Mouse (Mus musculus): ENCODE measurements around the gene Cdkl3.
A peak's percentile ranks its signal among the peaks of the same experiment; 100 is the strongest.

The Cdkl3 gene

GRCm38 (mm10) chr11:52003772-52004528 is at the start of gene Cdkl3:
Gene Cdkl3, plus strand, starts transcription at chr11:52004221.
- DNase-seq (ENCODE audit: low read depth, low spot score), result peak; percentile 99

GRCm38 (mm10) chr11:51956112-51956511 is 47.9 kb upstream of the Cdkl3 start:
- DNase-seq (ENCODE audit: low read depth, low spot score), result no peak

DNA sequence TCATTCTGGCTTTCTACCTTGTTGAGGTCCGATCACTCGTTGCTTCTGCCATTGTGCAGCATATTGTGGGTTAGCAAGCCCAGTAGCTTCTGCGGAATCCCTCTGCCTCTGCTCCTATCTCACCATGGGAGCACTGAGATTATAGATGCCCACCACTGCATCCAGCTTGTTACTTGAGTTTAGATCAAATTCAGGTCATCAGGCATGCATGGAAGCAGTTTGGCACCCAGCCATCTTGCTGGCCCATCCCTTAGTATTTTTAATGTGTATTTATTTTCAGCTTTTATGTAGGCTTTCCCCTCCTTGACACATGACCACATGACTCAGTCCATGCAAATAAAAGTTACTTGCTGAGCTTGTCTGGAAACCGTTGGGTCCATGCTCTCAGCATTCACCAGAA is 46.3 kb upstream of the Cdkl3 start:
- DNase-seq (ENCODE audit: low read depth, low spot score), result no peak

DNA sequence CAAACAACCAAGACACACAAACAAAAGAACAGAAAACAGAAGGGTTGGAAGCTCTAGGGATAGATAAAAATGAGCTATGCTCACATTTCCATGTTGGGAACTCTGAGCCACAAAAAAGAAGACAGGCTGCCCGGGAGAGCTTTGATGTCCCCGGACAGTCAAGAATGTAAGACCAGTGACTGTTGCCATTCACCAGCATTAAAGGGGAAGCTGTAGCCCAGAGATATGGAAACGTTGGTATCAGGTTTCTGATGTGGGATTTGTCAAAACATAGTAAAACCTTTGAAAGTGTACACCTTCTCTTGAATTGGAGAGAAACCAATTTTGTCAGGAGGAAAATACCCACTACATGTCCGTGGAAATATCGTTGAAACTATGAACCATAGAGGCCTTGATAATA is 44.5 kb upstream of the Cdkl3 start:
- DNase-seq (ENCODE audit: low read depth, low spot score), result no peak

DNA sequence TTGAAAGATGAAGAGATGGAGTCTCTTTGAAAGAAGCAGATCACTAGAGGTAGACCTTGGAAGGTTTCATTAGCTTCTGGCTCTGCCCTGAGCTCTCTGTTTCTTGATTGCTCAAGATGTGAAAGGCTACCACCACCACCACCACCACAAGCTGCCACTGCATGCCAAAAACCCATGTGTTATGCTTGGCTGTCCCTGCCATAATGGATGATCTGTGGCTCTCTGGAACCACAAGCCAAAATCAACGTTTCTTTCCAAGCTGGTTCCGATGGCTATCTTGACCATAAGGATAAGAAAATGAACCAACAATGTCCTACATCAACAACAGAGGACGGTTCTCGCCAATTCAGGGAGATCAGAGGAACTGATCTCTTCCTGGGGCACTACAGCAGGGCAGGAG is 44.0 kb upstream of the Cdkl3 start:
- DNase-seq (ENCODE audit: low read depth, low spot score), result no peak

- peak; percentile 48 for DNase-seq (ENCODE audit: low read depth, low spot score)
Observed at GRCm38 (mm10) chr11:51960967-51961471, 43.0 kb upstream of the Cdkl3 start.

DNA sequence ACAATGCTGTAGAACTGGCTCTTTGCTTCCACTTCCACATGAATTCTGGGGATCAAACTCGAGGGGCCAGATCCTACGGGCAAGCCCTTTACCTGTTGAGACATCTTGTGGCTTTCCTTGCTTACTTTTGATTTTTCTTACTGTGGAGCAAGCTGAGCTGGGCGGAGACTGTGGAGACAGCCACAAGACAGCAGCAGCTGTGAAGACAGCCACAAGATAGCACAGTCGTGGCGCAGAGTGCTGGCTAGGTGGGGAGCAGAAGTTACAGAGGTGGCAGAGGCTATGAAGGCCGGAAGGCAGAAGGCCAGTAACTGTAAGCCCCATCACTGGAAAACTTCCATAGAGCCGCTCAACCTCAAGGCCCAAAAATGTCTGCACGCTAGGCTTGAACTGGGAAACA is 42.3 kb upstream of the Cdkl3 start:
- no peak for DNase-seq (ENCODE audit: low read depth, low spot score)

- no peak for DNase-seq (ENCODE audit: low read depth, low spot score)
Observed at GRCm38 (mm10) chr11:51962277-51962676, 41.7 kb upstream of the Cdkl3 start.

GRCm38 (mm10) chr11:51966651-51967050 is 37.4 kb upstream of the Cdkl3 start:
- no peak for DNase-seq (ENCODE audit: low read depth, low spot score)

DNA sequence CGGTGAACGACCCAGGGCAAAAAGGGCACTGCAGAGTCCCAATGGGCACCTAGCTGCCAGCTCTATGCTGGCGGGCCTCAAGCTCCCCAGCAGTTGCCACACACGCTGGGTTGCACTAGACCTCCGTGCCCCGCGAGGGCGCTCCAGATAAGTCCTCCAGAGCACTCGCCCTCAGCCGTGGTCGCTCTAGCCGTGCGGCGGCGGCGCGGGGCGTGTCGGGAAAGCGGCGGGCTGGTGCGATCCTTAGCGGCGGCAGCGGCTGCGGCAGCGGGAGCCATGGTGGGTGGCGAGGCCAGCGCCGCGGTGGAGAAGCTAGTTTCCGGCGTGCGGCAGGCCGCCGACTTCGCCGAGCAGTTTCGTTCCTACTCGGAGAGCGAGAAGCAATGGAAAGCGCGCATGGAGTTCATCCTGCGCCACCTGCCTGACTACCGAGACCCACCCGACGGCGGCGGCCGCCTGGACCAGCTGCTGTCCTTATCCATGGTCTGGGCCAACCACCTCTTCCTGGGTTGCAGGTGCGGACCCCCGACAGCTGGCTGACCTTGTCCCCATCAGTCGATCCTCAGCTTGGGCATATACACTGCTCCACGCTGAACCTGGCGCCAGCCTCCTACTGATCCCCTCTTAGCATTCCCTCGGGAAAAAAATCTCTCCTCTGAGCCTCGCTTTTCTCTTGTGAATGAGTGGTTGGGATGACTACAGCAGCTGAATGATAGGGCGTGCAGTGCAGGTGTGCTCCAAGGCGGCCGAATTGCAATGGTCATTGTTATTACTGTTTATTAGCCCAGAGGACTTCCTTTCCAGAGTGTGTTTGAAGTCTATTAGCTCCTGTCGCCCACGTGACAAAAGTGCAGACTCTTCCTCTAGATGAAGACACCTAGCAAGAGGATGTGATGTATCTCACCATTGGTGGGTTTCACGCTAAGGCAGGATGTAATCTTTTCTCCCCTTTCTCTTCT is 36.3 kb upstream of the Cdkl3 start, which contains the start of gene Cdkn2aipnl:
Gene Cdkn2aipnl (plus strand): TSS at position 219 of the 959 bp plus-strand sequence.
- peak; percentile 97 for DNase-seq (ENCODE audit: low read depth, low spot score)

DNA sequence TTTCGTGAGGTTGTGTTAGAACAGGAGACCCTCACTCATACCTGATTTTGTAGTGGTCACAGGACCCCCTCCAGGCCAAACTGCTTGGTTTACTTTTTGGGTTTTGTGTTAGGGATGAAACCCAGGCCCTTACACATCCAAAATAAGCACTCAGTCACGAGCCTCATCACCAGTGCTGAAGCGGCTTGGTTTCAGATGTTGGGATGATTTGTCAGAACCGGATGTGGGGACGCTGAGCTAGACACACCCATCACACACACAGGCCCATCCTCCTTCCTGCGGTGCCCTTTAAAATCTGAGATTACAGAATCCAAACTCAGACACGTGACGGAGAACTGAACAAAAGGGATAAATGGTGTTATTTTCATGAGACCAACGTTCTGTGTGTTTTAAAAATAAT is 35.1 kb upstream of the Cdkl3 start:
- DNase-seq (ENCODE audit: low read depth, low spot score), result peak; percentile 43

DNA sequence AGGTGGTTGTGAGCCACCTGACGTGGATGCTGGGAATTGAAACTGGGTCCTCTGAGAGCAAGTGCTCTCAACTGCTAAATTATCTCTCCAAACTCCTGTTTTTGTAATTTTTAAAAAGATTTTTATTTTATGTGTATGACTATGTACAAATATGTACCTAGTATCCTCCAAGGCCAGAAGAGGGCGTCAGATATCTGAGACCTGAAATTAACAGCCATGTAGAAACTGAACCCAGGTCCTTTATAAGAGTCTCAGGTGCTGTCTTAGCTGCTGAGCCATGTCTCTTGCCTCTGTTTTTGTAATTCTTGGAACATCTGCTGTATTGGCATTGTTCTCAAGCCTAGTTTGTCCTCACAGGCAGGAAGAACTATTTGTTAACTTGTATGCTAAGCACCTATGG is 34.5 kb upstream of the Cdkl3 start:
- peak; percentile 30 for DNase-seq (ENCODE audit: low read depth, low spot score)

DNA sequence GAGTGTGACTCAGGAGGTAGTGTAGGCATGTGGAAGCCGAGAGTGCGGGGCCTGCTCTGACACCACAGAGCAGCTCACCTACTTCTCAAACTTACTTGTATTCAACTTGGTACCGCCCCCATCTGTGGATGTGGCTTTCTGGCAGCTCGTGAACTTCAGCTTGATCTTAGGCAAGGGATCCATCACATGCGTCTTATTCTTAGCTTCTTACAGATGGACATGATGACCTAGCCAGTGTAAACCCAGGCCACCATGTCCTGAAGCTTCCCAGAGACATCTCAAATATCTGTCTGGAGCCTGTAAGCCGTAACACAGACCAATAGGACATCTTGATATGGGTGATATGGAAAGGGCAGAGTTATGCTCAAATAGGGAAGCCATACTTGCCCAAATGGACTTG is 32.4 kb upstream of the Cdkl3 start:
- DNase-seq (ENCODE audit: low read depth, low spot score), result no peak

- peak; percentile 86 for DNase-seq (ENCODE audit: low read depth, low spot score)
Observed at GRCm38 (mm10) chr11:51999611-52000289, 4.3 kb upstream of the Cdkl3 start.

DNA sequence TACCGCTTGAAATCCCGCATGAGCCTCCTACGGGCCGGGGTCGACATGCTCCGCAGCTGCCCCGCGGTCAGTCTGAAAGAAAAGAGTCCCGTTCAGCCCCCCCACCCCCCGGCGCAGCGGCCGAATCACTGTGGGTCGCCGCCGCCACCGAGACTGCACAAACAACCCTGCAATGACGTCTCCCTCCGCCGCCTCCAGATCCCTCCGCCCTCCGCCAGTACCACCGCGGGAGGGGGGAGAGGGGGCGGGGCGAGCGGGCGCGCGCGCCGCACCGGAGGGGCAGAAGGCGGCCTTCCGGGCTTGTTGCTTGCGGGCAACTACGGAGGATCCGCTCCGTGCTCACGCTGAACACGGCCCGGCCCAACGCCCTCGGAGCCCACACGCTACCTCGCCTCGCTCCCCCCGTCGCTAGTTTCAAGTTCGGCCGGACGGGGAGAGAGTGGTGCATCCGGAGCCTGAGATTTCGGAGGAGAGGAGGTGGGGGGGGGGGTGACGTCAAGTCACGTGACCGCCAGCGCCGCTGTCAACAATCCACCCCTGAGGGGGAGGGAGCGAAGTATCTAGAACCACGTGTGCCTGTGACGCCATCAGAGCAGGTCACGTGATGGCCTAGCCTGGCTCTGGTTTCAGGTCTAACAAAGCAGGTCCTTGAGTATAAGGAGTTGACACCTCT is 3.6 kb upstream of the Cdkl3 start, which contains the start of gene Ube2b:
Gene Ube2b (minus strand): TSS at position 473 of the 673 bp plus-strand sequence.
- peak; percentile 99 for DNase-seq (ENCODE audit: low read depth, low spot score)

GRCm38 (mm10) chr11:52001341-52001740 is 2.7 kb upstream of the Cdkl3 start:
- peak; percentile 8 for DNase-seq (ENCODE audit: low read depth, low spot score)

DNA sequence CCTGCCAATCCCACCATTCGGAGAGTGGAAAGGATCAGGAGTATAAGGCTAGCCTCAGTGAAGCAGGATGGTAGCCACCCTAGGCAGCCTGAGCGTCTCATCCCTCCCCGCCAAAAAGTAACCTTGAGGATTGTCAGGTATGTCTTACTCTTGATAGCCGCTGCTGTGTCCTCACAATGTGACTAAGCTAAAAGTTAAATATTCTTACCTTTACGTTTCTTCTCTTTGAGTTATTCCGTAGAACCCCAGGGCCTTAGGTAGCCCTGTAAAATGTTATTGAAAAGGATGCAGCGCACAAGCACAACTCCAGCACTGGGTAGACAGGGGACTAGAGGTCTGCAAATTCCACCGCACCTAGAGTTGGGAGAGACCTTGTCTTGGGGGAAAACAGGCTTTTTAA is 2.2 kb upstream of the Cdkl3 start:
- no peak for DNase-seq (ENCODE audit: low read depth, low spot score)

DNA sequence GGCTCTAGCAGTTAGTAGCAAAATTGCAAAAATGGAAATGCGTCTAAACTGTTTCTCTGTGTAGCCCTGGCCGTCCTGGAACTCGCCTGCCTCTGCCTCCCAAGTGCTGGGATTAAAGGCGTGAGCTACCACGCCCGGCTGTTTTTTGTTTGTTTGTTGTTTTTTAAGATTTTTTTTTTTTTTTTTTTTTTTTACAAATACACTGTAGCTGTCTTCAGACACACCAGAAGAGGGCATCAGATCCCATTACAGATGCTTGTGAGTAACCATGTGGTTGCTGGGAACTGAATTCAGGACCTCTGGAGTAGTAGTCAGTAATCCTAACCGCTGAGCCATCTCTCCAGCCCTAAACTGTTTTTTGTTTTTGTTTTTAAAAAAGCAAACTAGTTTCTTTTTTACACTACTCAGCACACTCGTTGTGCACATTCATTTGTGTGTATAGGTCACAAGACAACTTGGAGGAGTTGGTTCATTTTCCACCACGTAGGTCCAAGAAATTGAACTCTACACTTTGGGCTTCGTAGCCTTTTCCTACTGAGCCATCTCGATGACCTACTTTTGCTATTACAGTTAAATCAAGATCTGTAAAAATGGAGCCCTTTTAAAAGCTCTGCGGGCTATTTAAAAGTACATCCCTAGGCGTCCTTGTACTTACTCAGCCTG is 1.0 kb upstream of the Cdkl3 start:
- peak; percentile 21 for DNase-seq (ENCODE audit: low read depth, low spot score)

DNA sequence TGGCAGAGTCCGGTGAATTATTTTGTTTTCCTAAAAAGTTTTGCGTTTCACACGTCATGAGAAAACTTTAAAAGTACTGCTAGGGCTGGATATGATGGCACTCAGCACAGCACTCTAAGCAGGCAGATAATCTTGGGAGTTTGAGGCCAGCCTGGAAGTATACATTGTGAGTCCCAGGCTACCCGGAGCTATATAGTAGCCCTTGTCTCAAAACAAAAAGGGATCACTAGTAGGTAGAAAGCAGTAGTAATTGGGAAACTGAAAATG is 583 bp upstream of the Cdkl3 start:
- DNase-seq (ENCODE audit: low read depth, low spot score), result no peak

DNA sequence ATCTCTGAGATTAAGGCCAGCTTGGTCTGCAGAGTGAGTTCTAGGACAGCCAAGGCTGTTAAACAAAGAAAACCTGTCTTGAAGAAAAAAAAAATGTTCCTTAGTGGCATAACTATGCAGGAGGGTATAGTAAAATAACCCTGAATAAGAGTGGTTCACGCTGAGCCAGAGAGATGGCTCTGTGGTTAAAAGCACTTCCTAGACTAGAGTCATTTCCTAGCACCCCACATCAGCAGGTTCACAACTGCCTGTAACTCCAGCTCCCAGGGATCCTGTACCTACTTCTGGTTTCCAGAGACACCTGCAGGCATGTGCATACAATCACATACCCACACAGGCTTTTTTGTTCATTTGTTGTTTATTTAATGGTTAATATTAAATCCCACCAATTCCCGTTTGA is 1.6 kb downstream of the Cdkl3 start:
- no peak for DNase-seq (ENCODE audit: low read depth, low spot score)

GRCm38 (mm10) chr11:52011011-52011410 is 7.0 kb downstream of the Cdkl3 start:
- no peak for DNase-seq (ENCODE audit: low read depth, low spot score)
